Mouse (Mus musculus): ENCODE measurements around the gene Cpm. TPM values are rescaled to one million over a fixed set of nuclear protein-coding genes. Genes with fewer than 3 reads are reported as not detected.

The Cpm gene
- polyA plus RNA-seq, 1 experiment: 0.07 TPM

DNA sequence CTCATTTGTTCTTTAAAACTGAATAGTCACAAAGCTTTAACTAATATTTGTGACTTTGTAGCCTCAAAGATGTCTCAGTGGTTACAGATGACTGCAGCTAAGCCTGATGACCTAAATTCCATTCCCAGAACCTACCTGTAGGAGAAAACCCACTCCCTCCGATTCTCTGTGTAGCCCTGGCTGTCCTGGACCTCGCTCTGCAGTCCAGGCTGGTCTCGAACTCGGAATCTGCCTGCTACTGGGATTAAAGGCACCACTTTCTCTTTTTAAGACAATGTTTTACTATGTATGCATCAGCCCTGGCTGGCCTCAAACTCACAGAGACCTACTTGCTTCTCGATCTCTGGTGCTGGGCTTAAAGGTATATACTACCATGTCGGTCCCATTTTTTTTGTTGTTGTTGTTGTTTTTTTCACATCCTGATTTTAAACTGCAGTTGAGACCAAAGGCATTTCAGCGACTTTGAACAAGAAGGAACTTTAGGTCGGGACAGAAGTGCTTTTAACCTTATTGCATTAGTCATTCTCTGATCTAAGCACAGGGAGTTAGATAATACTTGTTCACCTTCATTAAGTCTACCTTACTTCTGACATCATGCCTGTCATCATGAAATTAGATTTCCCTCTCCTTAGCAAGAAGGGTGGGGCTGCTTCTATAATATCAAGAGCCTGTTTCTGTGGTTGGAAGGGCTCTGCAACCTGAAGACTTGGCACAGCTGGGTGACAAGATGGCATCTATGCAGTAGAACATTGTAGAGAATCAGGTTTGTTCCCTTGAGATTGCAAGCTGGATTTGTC, 40.0 kb upstream of the Cpm start:
- no peak for TF ChIP-seq POLR2AphosphoS2 (IDR thresholded peaks at IDR 0.05; ENCODE audit: insufficient read length, low read depth)
- TF ChIP-seq REST (IDR thresholded peaks at IDR 0.05; ENCODE audit: insufficient read depth, insufficient read length): no peak
- no peak for TF ChIP-seq MYOG (IDR thresholded peaks at IDR 0.05; ENCODE audit: control insufficient read depth in 1 of 3, insufficient read depth in 1 of 3, insufficient read length in 2 of 3, low read depth in 2 of 3)
- TF ChIP-seq TCF3 (IDR thresholded peaks at IDR 0.05; ENCODE audit: insufficient read length, low read depth): no peak
- TF ChIP-seq USF1 (IDR thresholded peaks at IDR 0.05; ENCODE audit: low read depth): no peak
- TF ChIP-seq SRF (IDR thresholded peaks at IDR 0.05; ENCODE audit: control insufficient read depth, insufficient read length, low read depth): no peak
- TF ChIP-seq MAX (IDR thresholded peaks at IDR 0.05; ENCODE audit: low read depth): no peak
- TF ChIP-seq MYOD1 (IDR thresholded peaks at IDR 0.05; ENCODE audit: control insufficient read depth in 1 of 3, insufficient read length in 2 of 3, low read depth in 2 of 3): no peak
- TF ChIP-seq CEBPB (IDR thresholded peaks at IDR 0.05; ENCODE audit: insufficient read depth, poor library complexity, severe bottlenecking): no peak
- no peak for TF ChIP-seq TCF12 (IDR thresholded peaks at IDR 0.05; ENCODE audit: insufficient read depth, poor library complexity, severe bottlenecking)
- TF ChIP-seq E2F4 (IDR thresholded peaks at IDR 0.05; ENCODE audit: insufficient read depth): no peak
- no peak for TF ChIP-seq POLR2A (IDR thresholded peaks at IDR 0.05; ENCODE audit: insufficient read length, low read depth)
- Histone ChIP-seq H3K27me3 (ENCODE audit: control insufficient read depth, insufficient read depth, insufficient read length) (peaks cover 6% of the 10 kb centered on the region), H3K4me2 (ENCODE audit: low read depth) (no peak overlapping the region)

DNA sequence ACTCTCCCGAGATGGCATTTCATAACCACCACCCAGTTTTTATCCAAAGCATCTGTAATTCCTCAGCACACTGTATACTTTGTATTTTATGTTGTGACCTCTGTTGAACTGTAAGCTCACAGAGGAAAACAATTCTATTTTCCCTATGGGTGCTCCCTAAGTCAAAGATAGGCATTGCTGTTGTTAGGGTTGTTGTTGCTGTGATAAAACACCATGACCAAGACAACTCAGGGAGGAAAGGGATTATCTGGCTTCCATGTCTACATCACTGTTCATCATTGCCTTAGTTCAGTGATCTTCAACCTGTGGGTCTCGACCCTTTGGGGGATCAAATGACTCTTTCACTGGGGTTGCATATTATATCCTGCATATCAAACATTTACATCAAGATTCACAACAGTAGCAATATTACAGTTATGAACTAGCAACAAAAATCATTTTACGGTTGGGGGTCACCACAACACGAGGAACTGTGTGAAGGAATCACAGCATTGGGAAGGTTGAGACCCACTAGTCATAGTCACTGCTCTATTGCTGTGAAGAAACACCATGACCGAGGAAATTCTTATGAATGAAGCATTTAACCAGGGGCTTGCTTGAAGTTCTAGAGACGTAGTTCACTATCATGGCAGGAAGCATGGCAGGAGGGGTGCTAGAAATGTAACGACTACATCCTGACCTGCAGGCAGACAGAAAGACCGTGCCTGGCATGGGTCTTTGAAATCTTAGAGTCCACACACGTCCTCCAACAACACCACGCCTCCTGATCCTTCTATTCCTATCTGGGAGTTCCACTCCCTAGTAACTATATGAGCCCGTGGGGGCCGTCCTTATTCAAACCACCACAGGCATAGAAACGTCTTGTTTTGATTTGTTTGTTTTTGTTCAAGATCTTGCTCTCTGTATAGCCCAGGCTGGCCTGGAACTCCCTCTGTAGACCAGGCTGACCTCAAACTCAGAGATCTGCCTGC, 38.7 kb upstream of the Cpm start:
- Histone ChIP-seq H3K4me3 (no peak overlapping the region), H3K4me2 (ENCODE audit: low read depth) (no peak overlapping the region), H3K27me3 (ENCODE audit: control insufficient read depth, insufficient read depth, insufficient read length) (peaks cover 19% of the 10 kb centered on the region), H3K79me2 (ENCODE audit: control insufficient read depth, insufficient read depth) (no peaks in the 10 kb centered on the region), H3ac (ENCODE audit: control insufficient read depth, insufficient read length) (no peak overlapping the region), H3K36me3 (ENCODE audit: control insufficient read depth, insufficient read depth) (no peaks in the 10 kb centered on the region)
- TF ChIP-seq MYOD1 (IDR thresholded peaks at IDR 0.05; ENCODE audit: control insufficient read depth in 1 of 3, insufficient read length in 2 of 3, low read depth in 2 of 3): no peak
- no peak for TF ChIP-seq TCF12 (IDR thresholded peaks at IDR 0.05; ENCODE audit: insufficient read depth, poor library complexity, severe bottlenecking)
- no peak for TF ChIP-seq POLR2AphosphoS2 (IDR thresholded peaks at IDR 0.05; ENCODE audit: insufficient read length, low read depth)
- TF ChIP-seq E2F4 (IDR thresholded peaks at IDR 0.05; ENCODE audit: insufficient read depth): no peak
- TF ChIP-seq REST (IDR thresholded peaks at IDR 0.05; ENCODE audit: insufficient read depth, insufficient read length): no peak
- no peak for TF ChIP-seq MAX (IDR thresholded peaks at IDR 0.05; ENCODE audit: low read depth)
- TF ChIP-seq SRF (IDR thresholded peaks at IDR 0.05; ENCODE audit: control insufficient read depth, insufficient read length, low read depth): no peak

More for the DNA sequence above, 40.0 kb upstream of the Cpm start:
- H3ac ChIP-seq (ENCODE audit: control insufficient read depth, insufficient read length): no peak overlapping the region
- no peak overlapping the region for H3K4me3 ChIP-seq
- no peaks in the 10 kb centered on the region for H3K79me2 ChIP-seq (ENCODE audit: control insufficient read depth, insufficient read depth)
- no peaks in the 10 kb centered on the region for H3K36me3 ChIP-seq (ENCODE audit: control insufficient read depth, insufficient read depth)

DNA sequence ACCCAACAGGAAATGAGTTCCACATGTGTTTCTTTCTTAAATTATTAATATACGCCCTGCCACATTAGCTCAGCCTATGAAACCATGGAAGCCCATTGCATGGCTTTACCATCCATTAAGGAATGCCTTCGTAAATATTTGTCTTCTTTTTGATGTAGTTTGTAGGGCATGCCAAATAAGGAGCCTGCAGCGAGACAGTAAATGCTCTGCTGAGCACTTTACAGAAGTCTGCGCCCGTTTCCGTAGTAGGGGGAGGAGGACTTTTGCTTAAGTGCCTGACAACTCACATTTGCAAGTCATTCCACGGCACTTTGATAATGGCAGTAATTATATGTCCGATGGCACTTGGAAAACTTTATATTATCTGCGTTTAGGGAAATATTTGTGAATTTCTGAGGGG, 37.5 kb upstream of the Cpm start:
- Histone ChIP-seq H3K27me3 (ENCODE audit: control insufficient read depth, insufficient read depth, insufficient read length) (peaks cover 19% of the 10 kb centered on the region), H3ac (ENCODE audit: control insufficient read depth, insufficient read length) (no peak overlapping the region), H3K4me2 (ENCODE audit: low read depth) (no peak overlapping the region), H3K36me3 (ENCODE audit: control insufficient read depth, insufficient read depth) (no peaks in the 10 kb centered on the region), H3K79me2 (ENCODE audit: control insufficient read depth, insufficient read depth) (no peaks in the 10 kb centered on the region), H3K4me3 (no peak overlapping the region)
- TF ChIP-seq POLR2A (IDR thresholded peaks at IDR 0.05; ENCODE audit: insufficient read length, low read depth) (no peak), TCF12 (IDR thresholded peaks at IDR 0.05; ENCODE audit: insufficient read depth, poor library complexity, severe bottlenecking) (no peak), CEBPB (IDR thresholded peaks at IDR 0.05; ENCODE audit: insufficient read depth, poor library complexity, severe bottlenecking) (no peak), E2F4 (IDR thresholded peaks at IDR 0.05; ENCODE audit: insufficient read depth) (no peak), SRF (IDR thresholded peaks at IDR 0.05; ENCODE audit: control insufficient read depth, insufficient read length, low read depth) (no peak), MYOD1 (IDR thresholded peaks at IDR 0.05; ENCODE audit: control insufficient read depth in 1 of 3, insufficient read length in 2 of 3, low read depth in 2 of 3) (no peak), MYOG (IDR thresholded peaks at IDR 0.05; ENCODE audit: control insufficient read depth in 1 of 3, insufficient read depth in 1 of 3, insufficient read length in 2 of 3, low read depth in 2 of 3) (no peak), USF1 (IDR thresholded peaks at IDR 0.05; ENCODE audit: low read depth) (no peak), REST (IDR thresholded peaks at IDR 0.05; ENCODE audit: insufficient read depth, insufficient read length) (no peak), POLR2AphosphoS2 (IDR thresholded peaks at IDR 0.05; ENCODE audit: insufficient read length, low read depth) (no peak), MAX (IDR thresholded peaks at IDR 0.05; ENCODE audit: low read depth) (no peak), TCF3 (IDR thresholded peaks at IDR 0.05; ENCODE audit: insufficient read length, low read depth) (no peak)

DNA sequence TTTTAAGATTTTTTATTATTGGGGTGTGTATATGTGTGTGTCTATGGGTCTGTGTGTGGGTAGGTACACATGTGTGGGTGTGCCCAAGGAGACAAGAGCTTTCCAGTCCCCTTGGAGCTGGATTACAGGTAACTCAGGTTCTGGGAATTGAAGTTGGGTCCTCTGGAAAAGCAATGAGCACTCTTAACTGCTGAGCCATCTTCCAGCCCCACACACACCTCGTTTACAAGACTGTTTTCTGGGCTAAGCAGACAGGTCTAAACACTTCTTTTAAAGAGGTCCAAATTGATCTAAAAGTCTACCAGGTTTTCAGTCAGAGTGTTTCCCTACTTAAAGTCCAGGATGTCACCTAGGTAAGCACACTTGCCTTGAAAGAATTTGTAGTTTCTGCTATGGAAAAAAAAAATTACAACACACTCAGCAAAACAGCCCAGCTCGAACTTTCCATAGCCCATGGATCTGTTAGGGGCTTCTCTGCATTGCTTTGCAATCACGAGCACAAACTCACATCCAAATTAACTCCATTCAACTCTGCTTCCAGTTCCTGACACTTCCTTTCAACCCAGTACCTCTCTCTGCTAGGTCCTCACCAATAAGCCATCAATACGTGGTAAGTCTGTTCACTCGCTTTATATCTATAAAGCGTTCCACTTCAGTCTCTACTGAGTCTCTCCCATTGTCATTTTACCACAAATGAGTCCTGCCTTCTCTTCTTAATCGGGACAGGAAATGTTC, 36.8 kb upstream of the Cpm start:
- Histone ChIP-seq H3ac (ENCODE audit: control insufficient read depth, insufficient read length) (no peak overlapping the region), H3K4me3 (no peak overlapping the region), H3K36me3 (ENCODE audit: control insufficient read depth, insufficient read depth) (no peaks in the 10 kb centered on the region), H3K79me2 (ENCODE audit: control insufficient read depth, insufficient read depth) (no peaks in the 10 kb centered on the region), H3K4me2 (ENCODE audit: low read depth) (no peak overlapping the region), H3K27me3 (ENCODE audit: control insufficient read depth, insufficient read depth, insufficient read length) (peaks cover 19% of the 10 kb centered on the region)
- TF ChIP-seq POLR2AphosphoS2 (IDR thresholded peaks at IDR 0.05; ENCODE audit: insufficient read length, low read depth) (no peak), MAX (IDR thresholded peaks at IDR 0.05; ENCODE audit: low read depth) (no peak), CEBPB (IDR thresholded peaks at IDR 0.05; ENCODE audit: insufficient read depth, poor library complexity, severe bottlenecking) (no peak), MYOD1 (IDR thresholded peaks at IDR 0.05; ENCODE audit: control insufficient read depth in 1 of 3, insufficient read length in 2 of 3, low read depth in 2 of 3) (no peak), TCF3 (IDR thresholded peaks at IDR 0.05; ENCODE audit: insufficient read length, low read depth) (no peak), TCF12 (IDR thresholded peaks at IDR 0.05; ENCODE audit: insufficient read depth, poor library complexity, severe bottlenecking) (no peak), POLR2A (IDR thresholded peaks at IDR 0.05; ENCODE audit: insufficient read length, low read depth) (no peak), SRF (IDR thresholded peaks at IDR 0.05; ENCODE audit: control insufficient read depth, insufficient read length, low read depth) (no peak), USF1 (IDR thresholded peaks at IDR 0.05; ENCODE audit: low read depth) (no peak), REST (IDR thresholded peaks at IDR 0.05; ENCODE audit: insufficient read depth, insufficient read length) (no peak), E2F4 (IDR thresholded peaks at IDR 0.05; ENCODE audit: insufficient read depth) (no peak), MYOG (IDR thresholded peaks at IDR 0.05; ENCODE audit: control insufficient read depth in 1 of 3, insufficient read depth in 1 of 3, insufficient read length in 2 of 3, low read depth in 2 of 3) (no peak)
